Mouse (Mus musculus) activated CD4-positive, CD25-positive, alpha-beta regulatory T cell (primary cell): Measurements from ENCODE around the gene C2cd3. TPM values are rescaled to one million over a fixed set of nuclear protein-coding genes. Genes with fewer than 3 reads are reported as not detected.

Source experiments
- polyA plus RNA-seq, 2 experiments: library from polyadenylated mRNA; unstranded; fragments of 100-300 nt; shearing (Covaris generic); gene quantifications; one replicate each; pipeline ENCODE4 v1.2.1; 2017

C2cd3 gene
- polyA plus RNA-seq: 10 to 100 TPM; 26.5 to 39.8 TPM

GRCm38 (mm10) chr7:100371495-100372451, at the start of gene C2cd3, which contains the start of gene Ppme1:
TSS of gene C2cd3 (plus strand) at chr7:100372233.
TSS of gene Ppme1 (minus strand) at chr7:100372307.

DNA sequence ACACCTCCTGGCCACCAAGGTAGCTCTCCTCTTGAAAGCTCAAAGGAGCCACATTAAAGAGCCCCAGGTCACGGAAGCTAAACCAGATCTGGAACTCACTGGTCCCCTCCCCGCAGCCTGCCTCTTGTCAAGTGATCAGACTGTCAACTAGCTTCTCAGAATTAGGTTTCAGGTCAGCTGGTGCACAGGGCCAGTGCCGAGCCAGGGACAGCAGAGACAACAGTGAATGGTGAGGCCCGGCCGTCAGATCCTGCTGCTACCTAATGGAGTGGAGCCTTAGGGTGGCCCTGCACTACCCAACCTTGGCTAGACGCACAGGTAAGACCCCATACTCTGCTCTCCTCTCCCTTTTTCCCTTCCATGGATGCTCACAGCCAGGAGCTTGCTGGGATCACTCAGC, 100.7 kb downstream of the C2cd3 start, which contains the start of gene Ucp3:
Gene Ucp3, plus strand, starts transcription at position 214 of the 400 bp plus-strand sequence.

DNA sequence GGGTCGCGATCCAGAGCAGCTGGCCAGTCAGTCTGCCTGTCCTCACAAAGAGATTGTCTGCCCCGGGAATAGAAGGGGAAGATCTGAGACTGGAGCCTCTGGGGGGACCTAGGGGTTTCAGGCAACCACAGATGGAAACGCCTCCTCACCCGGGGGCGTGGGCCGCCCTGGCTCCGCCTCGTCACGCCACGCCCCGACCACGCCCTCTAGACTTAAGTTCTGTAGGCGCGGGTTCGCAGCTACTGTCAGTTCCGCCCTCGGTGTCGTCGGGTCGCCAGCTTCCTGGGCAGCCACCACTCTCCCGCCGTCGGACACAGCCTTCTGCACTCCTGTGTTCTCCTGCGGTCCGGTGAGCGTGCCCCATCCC, 121.1 kb downstream of the C2cd3 start, which contains the start of gene Ucp2:
Gene Ucp2, plus strand, starts transcription at position 221 of the 367 bp plus-strand sequence.

DNA sequence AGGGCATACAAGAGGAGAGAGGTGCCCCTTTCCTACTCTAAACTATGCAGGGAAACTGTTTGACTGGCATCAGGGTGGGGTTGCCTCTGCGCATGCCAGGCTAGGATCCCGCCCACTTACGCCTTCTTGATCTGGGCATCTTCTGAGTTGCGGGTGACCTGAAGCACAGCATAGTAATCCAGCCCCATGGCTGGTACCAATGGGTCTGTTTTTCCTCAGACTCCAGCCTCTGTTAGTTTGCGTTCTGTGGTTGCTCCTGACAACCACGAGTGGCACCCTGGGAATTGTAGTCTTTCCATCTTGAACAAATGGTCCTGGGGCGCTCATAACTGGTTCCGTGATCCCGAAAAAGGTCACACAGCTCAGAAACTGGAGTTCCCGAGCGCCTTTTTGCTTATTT, 142.5 kb downstream of the C2cd3 start, which contains the start of gene Dnajb13:
Gene Dnajb13, minus strand, starts transcription at position 388 of the 400 bp plus-strand sequence.

Other genes starting within 250 kb of the C2cd3 start
- gene Lipt2, start 213.0 kb upstream of the C2cd3 start, polyA plus RNA-seq: 1 to 10 TPM; 1.6 to 4.1 TPM
- gene Kcne3, start 195.7 kb upstream of the C2cd3 start, polyA plus RNA-seq: under 1 TPM in 1 of 2 experiments, not detected in 1; 0.22 TPM
- gene Pgm2l1, start 144.8 kb upstream of the C2cd3 start, polyA plus RNA-seq: 1 to 10 TPM; 2.1 to 4.7 TPM
- gene P4ha3, start 86.7 kb upstream of the C2cd3 start, polyA plus RNA-seq: under 1 TPM in 1 of 2 experiments, not detected in 1; 0.18 TPM
- gene Ppme1, start 74 bp downstream of the C2cd3 start, polyA plus RNA-seq: 10 to 100 TPM; 33.1 to 37.5 TPM
- under 1 TPM; 0.11 to 0.29 TPM for gene Ucp3, start 100.8 kb downstream of the C2cd3 start, polyA plus RNA-seq
- gene Ucp2, start 121.1 kb downstream of the C2cd3 start, polyA plus RNA-seq: 1,000 to 10,000 TPM; 1,882 to 2,125 TPM
- gene Dnajb13, start 142.7 kb downstream of the C2cd3 start, polyA plus RNA-seq: 10 to 100 TPM in 1 of 2 experiments, 1 to 10 TPM in 1; 8.0 to 23.0 TPM
- gene Coa4, start 164.8 kb downstream of the C2cd3 start, polyA plus RNA-seq: 10 to 100 TPM; 21.6 to 22.7 TPM
- 10 to 100 TPM; 52.1 to 55.9 TPM for gene Rab6a, start 235.2 kb downstream of the C2cd3 start, polyA plus RNA-seq
- gene Mrpl48, start 236.1 kb downstream of the C2cd3 start, polyA plus RNA-seq: 10 to 100 TPM; 45.5 to 62.9 TPM